Mouse (Mus musculus): ENCODE measurements around the gene Dnah12. TPM values are rescaled to one million over a fixed set of nuclear protein-coding genes. Genes with fewer than 3 reads are reported as not detected.
"Not testable (repeated sequence)": the region's sequence is repeated elsewhere in the genome, so short reads cannot be mapped to it uniquely, and the experiment has no call there.

Gene Dnah12
- 1 to 10 TPM in 1 of 2 experiments, under 1 TPM in 1; 0.80 to 1.8 TPM for total RNA-seq (2021)
- long read RNA-seq = 0 reads

DNA sequence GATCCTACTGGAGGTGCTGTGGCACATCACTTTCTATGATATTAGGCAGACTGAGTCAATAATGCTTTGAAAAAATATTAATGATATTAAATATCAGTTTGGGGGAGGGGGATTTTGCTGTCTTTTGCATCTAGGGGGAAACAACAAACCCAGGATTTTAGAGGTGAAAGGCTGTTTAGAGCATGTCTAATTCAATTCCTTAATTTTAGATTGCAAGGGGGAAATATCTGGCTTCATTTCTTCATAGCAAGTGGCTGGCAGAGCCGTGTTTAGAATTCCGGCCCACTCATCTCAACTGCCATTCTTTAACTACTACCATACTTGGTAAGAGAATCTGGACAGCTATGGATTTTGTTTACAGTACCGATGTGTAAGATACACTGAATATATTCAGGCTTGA lies at the start of gene Dnah12:
TSS of gene Dnah12 (plus strand) at position 301 of the 400 bp plus-strand sequence.
- no peak for DNase-seq (ENCODE audit: low spot score in 2 of 2)

- peak; percentile 19 to 34 for DNase-seq (ENCODE audit: low spot score in 2 of 2)
Measured at GRCm38 (mm10) chr14:26645989-26646650, 47.0 kb upstream of the Dnah12 start.

DNA sequence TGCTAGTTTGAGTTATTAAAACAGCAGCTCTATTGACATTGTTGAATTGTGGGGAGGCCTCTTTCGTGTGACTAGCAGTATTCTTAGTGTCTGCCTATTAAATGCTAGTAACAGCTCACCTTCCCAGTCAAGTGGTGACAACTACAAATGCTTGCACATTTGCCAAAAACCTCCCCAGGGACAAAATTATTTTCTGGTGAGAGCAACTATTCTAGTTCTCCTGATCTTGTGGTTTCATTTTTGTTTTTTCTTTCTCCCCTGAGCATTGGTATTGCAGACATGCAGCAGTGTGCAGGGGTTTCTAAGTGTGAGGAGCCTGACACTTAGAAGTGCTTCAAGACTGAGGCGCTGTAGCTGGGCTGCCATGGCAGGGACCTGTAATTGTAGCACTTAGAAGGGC lies 45.3 kb upstream of the Dnah12 start:
- no peak for DNase-seq (ENCODE audit: low spot score in 2 of 2)

DNA sequence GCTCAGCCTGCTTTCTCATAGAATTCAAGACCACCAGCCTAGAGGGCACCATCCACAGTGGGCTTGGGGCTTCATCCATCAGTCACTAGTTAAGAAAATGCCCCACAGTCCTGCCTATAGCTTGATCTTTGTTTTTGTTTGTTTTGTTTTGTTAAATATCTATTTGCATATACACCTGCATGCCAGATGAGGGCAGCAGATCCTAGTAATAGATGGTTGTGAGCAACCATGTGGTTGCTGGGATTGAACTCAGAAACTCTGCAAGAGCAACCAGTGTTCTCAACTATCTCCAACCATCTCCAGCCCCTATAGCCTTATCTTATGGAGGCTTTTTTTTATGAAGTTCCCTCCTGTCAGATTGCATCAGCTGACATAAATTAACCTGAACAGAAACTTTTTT lies 41.2 kb upstream of the Dnah12 start:
- DNase-seq (ENCODE audit: low spot score in 2 of 2) = no peak

- DNase-seq (ENCODE audit: low spot score in 2 of 2) = no peak
Measured at GRCm38 (mm10) chr14:26658178-26658577, 34.9 kb upstream of the Dnah12 start.

DNA sequence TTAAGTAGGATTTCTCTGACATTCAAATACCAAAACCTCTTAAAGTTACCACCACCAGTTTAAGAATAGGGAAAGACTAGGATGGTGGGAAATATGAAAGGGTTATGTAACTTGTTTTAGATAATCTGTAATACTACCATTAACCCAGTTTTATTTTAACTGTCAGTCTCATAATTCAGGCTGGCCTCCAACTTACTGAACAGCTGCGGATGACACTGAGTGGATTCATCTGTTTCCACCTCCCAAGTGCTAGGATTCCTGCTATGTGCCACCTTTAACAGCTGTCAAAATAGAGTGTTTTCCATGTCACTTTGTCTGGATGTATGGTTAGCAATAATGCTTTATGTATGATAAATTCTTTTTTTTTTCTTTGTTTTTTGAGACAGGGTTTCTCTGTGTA lies 32.8 kb upstream of the Dnah12 start:
- no peak for DNase-seq (ENCODE audit: low spot score in 2 of 2)

GRCm38 (mm10) chr14:26662016-26662415 lies 31.1 kb upstream of the Dnah12 start:
- DNase-seq (ENCODE audit: low spot score in 2 of 2) = no peak

- DNase-seq (ENCODE audit: low spot score in 2 of 2) = no peak
Measured at GRCm38 (mm10) chr14:26662488-26662887, 30.6 kb upstream of the Dnah12 start.

DNA sequence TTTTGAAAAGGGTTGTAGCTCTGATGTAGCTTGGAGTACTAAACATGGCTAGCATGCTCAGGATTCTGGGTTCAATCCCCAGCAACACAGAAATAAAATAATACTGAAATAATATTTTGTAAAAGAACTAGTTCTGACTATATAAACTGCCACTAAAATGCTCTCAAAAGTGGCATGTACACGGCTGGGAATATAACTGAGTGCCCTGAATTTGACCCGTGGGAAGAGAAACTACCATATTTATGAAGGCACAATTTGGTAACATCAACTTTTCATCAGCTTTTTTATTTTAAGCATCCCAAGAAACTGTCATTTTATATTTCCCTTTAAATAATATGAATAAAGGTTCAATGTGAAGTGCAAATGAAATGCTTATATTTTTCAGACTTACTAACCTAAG lies 29.2 kb upstream of the Dnah12 start:
- DNase-seq (ENCODE audit: low spot score in 2 of 2) = no peak

DNA sequence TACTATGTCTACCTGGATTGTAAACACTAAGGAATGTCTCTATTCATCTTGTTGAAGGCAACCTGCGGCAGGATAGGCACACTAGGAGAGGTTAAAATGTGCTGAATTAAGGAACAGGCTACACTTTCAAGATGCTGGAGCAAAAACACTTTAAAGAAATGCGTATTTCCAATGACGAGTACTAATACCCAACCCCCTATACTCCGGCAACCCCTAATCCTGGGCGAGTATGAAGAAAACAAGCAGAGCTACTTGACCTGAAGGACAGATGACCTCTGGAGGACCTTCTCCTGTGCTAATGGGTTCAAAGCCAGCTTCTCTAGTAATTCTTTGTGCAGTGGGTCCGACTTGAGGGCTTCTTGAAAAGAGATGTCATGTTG lies 25.1 kb upstream of the Dnah12 start:
- no peak for DNase-seq (ENCODE audit: low spot score in 2 of 2)

DNA sequence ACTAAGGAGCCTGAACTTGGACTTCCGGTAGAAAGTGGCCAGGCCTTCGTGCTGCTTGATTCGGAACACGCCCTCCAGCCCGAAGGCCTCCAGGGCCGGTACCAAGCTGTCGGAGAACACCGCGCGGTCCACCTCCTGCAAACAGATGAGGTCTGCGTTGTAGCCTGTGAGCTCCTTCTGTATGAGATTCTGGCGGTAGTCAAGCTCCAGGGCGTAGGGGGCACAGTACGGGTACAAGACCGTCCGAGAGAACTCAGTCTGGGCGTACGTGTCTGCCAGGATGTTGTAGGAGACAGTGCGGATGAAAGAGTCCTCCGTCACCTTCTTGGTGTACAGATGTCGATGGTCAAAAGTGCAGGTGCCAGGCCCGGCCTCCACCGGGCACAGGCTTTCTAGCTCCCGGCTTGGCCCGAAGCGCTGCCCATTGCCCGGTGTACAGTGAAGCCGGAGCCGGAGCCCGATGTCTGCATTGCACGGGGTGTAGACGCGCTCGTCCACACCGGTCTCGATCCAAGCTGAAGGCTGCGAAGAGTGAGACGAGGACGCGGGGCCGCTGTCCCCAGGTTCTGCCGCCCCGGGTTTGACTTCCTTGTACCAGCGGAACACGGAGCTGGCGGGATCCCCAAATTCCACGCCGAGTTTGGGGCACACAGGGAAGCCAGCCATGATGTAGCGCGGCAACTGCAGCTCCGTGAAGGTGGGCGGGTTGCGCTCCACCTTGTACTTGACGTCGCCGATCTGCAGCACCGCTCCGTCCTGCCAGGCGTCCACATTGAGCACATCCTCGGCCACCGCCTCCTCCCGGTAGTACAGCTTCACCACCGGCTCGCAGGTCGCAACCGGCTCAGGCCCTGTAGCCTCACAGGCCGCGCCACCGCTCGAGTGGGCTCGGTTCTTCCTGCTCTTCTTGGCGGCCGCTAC lies 24.4 kb upstream of the Dnah12 start:
- DNase-seq (ENCODE audit: low spot score in 2 of 2) = peak; percentile 13 to 51

DNA sequence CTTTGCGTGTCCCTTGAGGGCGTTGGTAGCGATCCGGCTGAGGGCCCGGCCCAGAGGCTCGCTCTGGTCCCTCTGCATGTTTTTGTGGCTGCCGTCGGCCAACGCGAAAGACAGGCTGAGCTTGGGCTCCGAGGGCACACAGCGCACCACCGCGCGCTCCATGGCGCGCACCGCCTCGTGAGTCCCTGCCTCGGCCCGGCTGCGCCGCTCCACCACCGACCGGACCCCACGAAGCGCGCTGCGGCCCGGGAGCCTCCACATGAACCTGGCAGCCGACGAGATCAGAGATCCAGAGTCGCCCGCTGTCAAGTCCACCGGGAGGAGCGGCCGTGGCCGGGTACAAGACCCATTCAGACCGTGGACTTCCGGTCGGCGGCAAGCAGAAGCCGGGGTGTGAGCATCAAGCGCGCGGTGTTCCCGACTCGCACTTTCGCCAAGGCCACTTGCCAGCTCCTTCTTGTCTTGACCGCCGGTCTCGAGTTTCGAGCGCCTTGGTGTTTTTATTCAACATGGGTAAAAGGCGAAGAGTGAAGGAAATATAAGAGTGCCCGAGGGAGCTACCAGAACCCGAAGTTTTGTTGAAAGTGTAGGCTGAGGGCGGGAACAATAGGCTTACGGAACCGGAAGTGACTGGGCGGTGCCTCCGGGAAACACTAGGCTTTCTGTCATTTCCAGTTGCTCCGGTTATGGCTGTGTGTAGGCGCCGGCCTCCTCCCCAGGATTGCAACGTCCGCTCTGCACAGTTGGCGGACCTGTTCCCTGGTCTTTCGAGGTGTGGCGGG lies 23.6 kb upstream of the Dnah12 start, which contains the start of gene Pde12:
TSS of gene Pde12 (minus strand) at position 592 of the 782 bp plus-strand sequence.
- peak; percentile 87 to 88 for DNase-seq (ENCODE audit: low spot score in 2 of 2)

DNA sequence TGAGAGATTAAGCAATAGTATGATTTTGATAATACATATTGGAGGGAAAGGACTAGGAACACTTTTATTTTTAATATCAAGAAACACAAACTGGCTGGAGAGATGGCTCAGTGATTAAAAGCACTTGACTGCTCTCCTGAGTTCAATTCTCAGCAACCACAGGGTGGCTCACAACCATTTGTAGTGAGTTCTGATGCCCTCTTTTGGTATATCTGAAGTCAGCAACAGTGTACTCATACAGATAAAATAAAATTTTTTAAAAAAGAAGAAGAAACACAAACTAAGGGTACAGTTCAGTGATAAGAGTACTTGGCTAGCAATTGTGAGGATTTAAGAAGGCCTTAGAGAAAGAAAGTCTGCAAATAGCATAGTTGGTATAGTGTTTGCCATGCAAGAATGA lies 22.1 kb upstream of the Dnah12 start:
- no peak for DNase-seq (ENCODE audit: low spot score in 2 of 2)

- not testable (repeated sequence) for DNase-seq (ENCODE audit: low spot score in 2 of 2)
Measured at GRCm38 (mm10) chr14:26671870-26672615, 21.0 kb upstream of the Dnah12 start.

- not testable (repeated sequence) for DNase-seq (ENCODE audit: low spot score in 2 of 2)
Measured at GRCm38 (mm10) chr14:26674476-26675169, 18.5 kb upstream of the Dnah12 start.

GRCm38 (mm10) chr14:26675371-26675770 lies 17.7 kb upstream of the Dnah12 start:
- peak; percentile 41 to 44 for DNase-seq (ENCODE audit: low spot score in 2 of 2)

GRCm38 (mm10) chr14:26675791-26676190 lies 17.3 kb upstream of the Dnah12 start:
- DNase-seq (ENCODE audit: low spot score in 2 of 2) = no peak

DNA sequence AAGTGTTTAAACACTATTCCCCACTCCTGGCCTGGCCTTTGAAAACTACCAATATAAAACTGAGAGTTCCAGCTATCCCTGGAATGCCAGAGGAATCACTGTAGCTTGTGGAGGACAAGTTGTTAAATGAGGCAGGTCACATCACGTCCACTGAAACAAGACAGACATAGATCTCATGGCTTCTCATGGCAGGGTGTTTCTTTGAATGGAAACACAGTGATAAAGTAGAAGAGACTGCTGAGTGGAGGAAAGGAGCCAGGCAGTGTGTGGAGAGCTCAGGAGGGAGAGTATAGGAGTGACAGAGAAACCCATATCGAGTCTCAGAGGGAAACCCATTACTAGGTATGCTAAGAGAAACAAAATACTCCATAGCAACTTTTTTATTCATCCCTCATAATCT lies 2.3 kb upstream of the Dnah12 start:
- DNase-seq (ENCODE audit: low spot score in 2 of 2) = no peak

DNA sequence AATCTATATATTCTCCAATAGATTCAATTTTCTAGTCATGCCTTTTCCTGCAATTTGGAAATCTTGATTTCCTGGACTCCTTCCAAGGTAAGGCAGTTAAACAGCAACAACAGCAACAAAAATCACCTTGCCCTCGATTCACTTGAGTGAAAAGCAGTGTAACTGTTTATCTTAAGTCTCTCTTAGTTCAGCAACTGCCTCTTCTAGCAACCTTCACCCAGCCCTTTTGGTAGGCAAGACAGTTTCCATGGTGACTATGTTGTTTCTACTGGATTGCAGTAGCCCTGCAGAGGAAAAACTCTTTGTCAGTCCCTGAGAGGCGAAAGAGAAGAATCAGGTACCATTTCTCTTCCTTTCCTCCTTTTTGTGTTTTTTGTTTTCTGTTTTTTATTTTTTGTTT lies 1.7 kb upstream of the Dnah12 start:
- no peak for DNase-seq (ENCODE audit: low spot score in 2 of 2)

GRCm38 (mm10) chr14:26697912-26698311 lies 4.8 kb downstream of the Dnah12 start:
- DNase-seq (ENCODE audit: low spot score in 2 of 2) = no peak
